Mouse (Mus musculus) adrenal gland, postnatal 4 days (tissue): ENCODE data around the gene Ttf1. TPM values are rescaled to one million over a fixed set of nuclear protein-coding genes. Genes with fewer than 3 reads are reported as not detected.
A peak's percentile ranks its signal among the peaks of the same experiment; 100 is the strongest.

Experiments used
- DNase-seq, 2 experiments: peaks; one replicate each; pipeline ENCODE4 v3.0.0; 2021 to 2022; ENCODE audit warnings: low spot score in 2 of 2, mixed read lengths in 2 of 2
- total RNA-seq, 2 experiments: library from RNA; stranded (reverse); gene quantifications; 2 replicates each; pipeline ENCODE4 v1.2.3; 2021

The Ttf1 gene
- total RNA-seq, 2 experiments from 2014 or later, result 16.4 to 16.8 TPM

- no peak for DNase-seq
These were observed 64.5 kb downstream of the Ttf1 start for GRCm38 (mm10) chr2:29124571-29124935.

- peak; percentile 97 to 99 for DNase-seq
These were observed 65.1 kb downstream of the Ttf1 start for GRCm38 (mm10) chr2:29124936-29125701.

GRCm38 (mm10) chr2:29130118-29130899, 70.2 kb downstream of the Ttf1 start:
- no peak for DNase-seq

DNA sequence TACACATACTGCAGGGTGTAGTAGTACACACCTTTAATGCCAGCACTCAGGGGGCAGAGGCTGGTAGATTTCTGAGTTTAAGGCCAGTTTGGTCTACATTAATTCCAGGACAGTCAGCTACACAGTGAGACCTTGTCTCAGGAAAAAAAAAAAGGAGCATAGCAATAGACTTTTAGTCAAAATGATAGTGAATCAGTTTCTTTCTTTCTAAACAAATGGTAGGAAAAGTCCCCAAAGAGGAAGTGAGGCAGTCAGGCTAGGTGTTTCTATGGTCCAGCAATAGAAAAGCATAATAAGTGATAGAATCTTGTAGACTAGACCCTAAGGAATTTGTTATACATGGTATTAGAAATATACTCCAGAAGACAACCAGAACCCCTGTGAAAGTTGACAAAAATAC, 75.1 kb downstream of the Ttf1 start:
- no peak for DNase-seq

Other genes starting within 250 kb of the Ttf1 start
- 10 to 100 TPM; 43.0 to 44.1 TPM for gene Gtf3c4, start 219.9 kb upstream of the Ttf1 start, total RNA-seq
- 10 to 100 TPM in 1 of 2 experiments, 1 to 10 TPM in 1; 9.4 to 10.8 TPM for gene Ddx31, start 219.9 kb upstream of the Ttf1 start, total RNA-seq
- gene Barhl1, start 143.6 kb upstream of the Ttf1 start, total RNA-seq, result under 1 TPM in 1 of 2 experiments, not detected in 1; 0.79 TPM
- gene Cfap77, start 5.2 kb upstream of the Ttf1 start, total RNA-seq, result 1 to 10 TPM; 1.2 to 1.9 TPM
- 10 to 100 TPM; 39.9 to 43.6 TPM for gene Setx, start 63.9 kb downstream of the Ttf1 start, total RNA-seq
- gene Ntng2, start 192.7 kb downstream of the Ttf1 start, total RNA-seq, result 10 to 100 TPM; 31.5 to 32.3 TPM